Mouse (Mus musculus) embryonic fibroblast, embryonic 13.5 days (primary cell): ENCODE results near the gene Prickle1.

Experiments used
- CTCF ChIP-seq: IDR thresholded peaks from 2 replicates; pipeline ENCODE4 v1.5.1; 2011; ENCODE audit warnings: mild to moderate bottlenecking, control low read depth, low read length, moderate library complexity, borderline replicate concordance; ENCODE audit not compliant: insufficient read depth
- POLR2A ChIP-seq: IDR thresholded peaks from 2 replicates; pipeline ENCODE4 v1.6.1; 2011; ENCODE audit warnings: low read depth, mild to moderate bottlenecking, control low read depth, low read length, moderate library complexity

GRCm38 (mm10) chr15:93640221-93640620 is 44.5 kb upstream of the Prickle1 start:
- TF ChIP-seq CTCF (no peak), POLR2A (no peak)
